Mouse (Mus musculus) CD8-positive naive resting alpha-beta T cell, adult 2 months (primary cell): ENCODE data around the gene Negr1.

Experiments used
- DNase-seq, 2 experiments: peaks; one replicate each; pipeline ENCODE4 v3.0.0; 2022; ENCODE audit warnings: low read depth in 2 of 2, low spot score in 2 of 2

Gene Negr1

DNA sequence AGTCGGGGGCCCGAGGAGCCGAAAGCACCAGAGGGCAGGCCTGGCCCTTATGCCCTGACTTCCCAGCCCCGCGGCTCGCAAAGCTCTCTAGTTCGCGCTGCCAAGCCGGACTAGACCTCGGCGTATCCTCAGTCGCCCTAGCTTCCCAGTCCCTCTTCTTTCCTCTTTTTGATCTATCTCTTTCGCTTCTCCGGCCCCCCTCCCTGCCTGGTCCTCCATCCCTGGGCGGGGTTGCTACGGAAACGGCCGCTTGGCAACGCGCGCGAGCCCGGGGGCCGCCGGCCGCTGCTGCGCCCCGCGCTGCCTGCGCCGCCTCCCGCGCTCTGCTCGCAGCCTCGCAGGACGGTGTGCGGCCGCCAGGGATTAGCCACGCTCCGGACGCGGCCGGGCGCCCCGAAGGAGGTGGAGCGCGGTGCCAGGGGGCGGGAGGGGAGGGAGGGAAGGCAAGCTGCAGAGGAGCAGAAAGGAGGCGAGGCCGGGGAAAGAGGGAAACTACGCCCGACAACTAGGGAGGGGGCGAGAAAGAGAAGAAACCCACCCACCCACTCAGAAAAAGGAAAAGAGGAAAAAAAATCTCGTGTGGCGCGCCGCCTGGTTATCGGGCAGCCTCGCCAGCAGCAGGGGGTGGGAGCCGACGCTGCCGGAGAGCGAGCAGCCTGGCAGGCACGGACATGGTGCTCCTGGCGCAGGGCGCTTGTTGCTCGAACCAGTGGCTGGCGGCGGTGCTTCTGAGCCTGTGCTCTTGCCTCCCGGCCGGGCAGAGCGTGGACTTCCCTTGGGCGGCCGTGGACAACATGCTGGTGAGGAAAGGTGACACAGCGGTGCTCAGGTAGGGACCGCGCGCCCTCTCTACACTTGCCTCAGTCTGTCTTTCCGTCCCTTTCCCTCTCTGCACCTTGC, at the start of gene Negr1:
Negr1 (plus strand) TSS at position 271 of the 900 bp plus-strand sequence.
- no peak for DNase-seq

GRCm38 (mm10) chr3:156526461-156526933, 35.1 kb upstream of the Negr1 start:
- DNase-seq, result no peak

DNA sequence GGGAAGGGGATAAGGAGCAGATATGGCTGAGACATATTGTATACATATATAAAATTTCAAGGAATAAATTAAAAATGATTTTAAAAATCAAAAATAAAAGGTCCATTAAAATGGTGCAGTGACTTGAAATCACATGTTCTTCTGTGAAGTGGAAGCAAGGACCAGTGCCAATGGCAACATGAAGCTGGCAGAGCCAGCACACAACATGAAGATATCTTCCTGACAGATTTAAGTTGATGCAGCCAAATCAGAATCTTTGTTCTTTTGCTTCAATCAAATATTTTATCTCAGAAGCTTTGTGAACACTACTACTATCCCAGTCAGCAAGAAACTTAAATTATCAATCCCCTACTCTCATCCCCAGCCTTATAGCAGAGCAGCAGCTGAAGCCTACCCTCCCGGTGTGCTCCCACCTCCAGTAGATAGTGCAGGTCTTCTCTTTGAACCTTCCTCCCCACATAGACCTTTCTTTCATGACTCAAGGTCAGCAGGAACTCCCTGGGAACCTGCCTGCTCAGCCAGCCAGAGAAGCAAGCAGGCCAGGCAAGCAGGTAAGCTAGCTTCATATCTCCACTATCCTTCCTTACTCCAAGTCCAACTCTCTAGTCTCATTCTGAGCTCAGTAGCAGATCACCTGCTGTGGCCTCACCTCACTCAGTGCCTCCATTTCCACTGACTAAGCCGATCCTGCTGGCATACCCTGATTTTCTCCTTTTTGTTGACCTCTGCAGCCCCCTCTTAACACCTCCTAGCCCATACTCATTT, 34.2 kb upstream of the Negr1 start:
- DNase-seq, result no peak

GRCm38 (mm10) chr3:156559441-156559825, 2.2 kb upstream of the Negr1 start:
- DNase-seq, result no peak

GRCm38 (mm10) chr3:156559826-156560471, 1.6 kb upstream of the Negr1 start:
- DNase-seq, result no peak

DNA sequence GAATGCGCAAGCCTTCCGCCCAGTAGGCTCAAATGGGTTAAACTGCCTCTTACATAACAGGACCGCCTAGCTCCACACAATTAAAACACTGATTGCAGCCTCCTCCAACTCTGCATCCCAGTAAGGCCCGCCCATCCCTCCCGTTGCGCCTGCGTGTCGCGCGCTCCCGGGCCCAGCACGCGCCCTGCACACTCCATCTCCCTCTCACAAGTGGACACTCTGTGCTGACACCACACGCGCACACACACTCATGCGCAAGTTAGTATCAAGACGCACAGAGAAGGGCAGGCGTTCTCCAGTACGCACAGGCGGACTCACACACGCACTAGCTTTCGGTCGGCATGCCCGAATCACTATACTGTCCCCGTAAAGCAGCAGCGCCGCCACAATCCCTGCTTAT, 828 bp upstream of the Negr1 start:
- no peak for DNase-seq

DNA sequence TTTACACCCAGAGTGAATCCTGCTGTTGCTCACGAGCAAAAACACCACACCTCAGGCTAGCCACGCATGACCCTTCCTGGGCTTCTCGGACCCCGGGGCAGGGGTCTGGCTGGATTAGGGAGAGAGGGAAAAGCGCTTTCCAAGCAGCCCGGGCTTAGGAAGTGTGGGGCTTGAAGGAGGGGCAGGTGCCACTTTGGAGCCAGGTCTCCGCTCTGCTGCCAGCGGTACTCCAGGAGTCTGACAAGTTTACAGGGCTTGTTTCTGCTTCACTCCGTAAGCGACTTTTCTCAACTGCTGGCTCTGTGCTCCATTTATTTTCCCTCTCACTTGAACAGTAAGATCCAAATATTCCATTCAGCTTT, 811 bp downstream of the Negr1 start:
- no peak for DNase-seq

DNA sequence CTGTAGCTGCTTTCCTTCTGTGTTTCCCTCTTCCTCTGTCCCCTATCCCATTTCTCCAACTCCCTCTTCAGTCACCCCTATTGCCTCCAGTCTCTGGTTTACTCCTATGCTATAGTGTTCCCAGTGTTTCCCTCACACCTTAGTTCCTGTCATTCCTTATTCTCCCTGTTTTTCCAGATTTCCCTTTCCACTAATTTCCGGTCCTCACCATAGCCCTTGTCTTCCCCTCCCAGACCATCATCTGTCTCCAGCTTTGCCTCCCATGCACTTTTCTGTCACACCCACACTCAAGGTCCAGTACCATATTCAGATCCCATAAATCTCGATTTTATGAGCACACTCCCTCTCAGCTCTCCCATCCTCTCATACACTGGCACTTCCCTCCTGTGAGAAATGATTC, 1.2 kb downstream of the Negr1 start:
- no peak for DNase-seq

DNA sequence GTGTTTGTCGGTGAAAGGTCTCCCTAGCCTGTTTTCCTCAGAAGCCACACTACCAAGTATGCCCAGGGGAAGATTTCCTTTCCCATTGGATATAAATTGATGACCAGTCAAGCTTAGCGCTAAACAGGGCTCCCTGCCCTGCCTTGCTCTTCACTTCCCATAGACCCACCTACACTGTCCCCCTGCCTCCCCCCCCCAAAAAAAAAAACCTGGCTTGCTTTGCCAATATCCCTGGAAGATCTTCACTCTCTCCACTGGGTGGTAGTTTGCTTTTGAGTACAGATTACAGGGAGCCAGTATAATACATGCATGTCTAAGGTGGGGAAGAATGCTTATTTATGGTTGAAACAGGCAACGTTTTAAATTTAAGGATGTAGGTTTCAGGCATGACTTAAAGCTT, 1.8 kb downstream of the Negr1 start:
- no peak for DNase-seq

DNA sequence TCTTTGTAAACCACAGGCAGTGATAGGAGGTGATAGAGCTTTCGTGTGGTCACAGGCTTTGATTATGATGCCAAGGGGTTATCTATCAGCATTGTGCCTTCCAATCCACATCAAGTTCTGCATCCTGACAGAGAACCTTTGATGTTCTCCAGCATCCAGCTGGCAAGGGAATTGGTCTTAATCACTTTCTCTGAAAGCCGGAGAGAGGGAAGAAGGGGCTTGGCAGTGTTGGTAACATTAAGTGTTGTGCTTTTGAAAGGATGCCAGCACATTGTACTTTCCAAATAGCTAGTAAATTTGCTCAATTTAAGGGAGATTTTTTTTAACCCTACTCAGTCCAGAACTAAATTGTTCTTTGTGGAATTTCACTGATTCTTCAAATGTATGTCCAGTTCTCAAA, 11.9 kb downstream of the Negr1 start:
- no peak for DNase-seq

- no peak for DNase-seq
Observed at GRCm38 (mm10) chr3:156576292-156576691, 14.7 kb downstream of the Negr1 start.

DNA sequence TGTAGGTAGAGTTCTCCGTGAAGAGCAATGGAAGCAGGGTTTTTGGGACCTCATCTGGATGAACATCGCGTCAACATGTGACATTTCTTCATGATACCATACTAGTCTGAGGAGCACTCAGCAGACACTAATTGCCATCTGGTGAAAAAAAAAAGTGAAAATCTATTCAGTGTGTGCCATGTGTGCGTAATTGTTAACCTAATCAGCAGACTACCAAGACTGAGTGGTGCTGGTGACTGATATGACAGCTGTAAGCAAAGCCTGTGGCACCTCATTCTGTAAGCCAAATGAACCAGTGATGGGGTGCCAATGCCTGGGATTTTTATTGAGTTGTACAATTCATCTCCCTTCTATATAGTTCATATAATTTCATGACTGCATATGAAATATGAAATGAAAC, 29.0 kb downstream of the Negr1 start:
- no peak for DNase-seq

- DNase-seq, result no peak
Observed at GRCm38 (mm10) chr3:156591125-156591524, 29.5 kb downstream of the Negr1 start.

- no peak for DNase-seq
Observed at GRCm38 (mm10) chr3:156606846-156607245, 45.3 kb downstream of the Negr1 start.

DNA sequence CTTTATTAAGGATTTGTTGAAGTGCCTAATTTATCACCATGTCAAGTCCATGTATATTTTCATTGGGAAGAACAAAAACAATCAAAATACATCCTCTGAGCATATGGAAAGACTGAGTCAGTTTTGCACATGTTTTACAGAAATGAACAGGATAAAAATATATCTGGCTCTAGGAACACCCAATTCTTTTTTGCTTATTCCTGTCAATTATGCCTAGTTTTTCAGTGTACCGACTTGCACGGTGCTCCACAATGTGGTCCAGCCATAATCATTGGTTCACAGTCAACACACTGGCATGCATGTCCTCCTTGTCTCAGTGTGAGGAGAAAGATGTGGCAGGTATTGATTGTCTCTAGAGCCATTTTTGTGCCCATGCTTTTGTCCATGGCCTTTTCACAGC, 58.3 kb downstream of the Negr1 start:
- no peak for DNase-seq

DNA sequence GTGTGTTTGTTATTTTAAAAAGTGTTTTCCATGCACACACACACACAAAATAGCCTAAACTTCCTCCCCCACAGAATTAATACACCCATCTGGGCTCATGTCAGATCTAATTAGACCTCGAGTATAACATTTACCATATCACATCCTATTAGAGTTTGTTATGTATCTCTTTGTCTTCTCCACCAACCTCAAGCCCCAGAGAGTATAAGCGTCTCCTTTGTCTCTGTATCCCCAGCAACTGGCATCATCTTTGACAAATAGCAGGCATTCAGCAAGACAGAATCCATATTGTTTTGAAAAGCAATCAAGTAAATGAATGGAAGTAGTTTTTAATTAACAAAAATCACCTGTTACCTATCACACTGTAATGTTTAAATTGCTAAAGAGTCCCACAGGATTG, 67.0 kb downstream of the Negr1 start:
- no peak for DNase-seq

GRCm38 (mm10) chr3:156632942-156633341, 71.3 kb downstream of the Negr1 start:
- DNase-seq, result no peak

- DNase-seq, result no peak
Observed at GRCm38 (mm10) chr3:156639382-156639781, 77.8 kb downstream of the Negr1 start.

GRCm38 (mm10) chr3:156643710-156644363, 82.2 kb downstream of the Negr1 start:
- DNase-seq, result no peak

GRCm38 (mm10) chr3:156648378-156648777, 86.8 kb downstream of the Negr1 start:
- DNase-seq, result no peak

DNA sequence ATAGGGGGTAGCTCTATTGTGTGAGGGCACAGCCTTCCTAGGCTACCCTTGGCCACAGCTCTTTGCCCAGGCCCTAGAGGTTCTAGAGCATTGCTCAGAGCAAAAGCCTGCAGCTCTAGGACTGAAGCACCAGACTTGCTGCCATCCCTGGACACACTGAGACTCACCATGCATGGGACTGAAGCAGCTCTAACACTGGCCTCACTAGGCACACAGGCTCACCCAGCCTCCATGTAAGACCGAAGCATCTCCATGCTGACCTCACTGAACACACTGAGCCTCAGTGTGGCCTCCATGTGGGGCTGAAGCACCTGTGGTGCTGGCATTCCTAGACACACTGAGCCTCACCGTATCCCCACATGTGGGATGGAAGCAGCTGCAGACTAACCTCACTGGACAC, 101.0 kb downstream of the Negr1 start:
- DNase-seq, result no peak
